Comparison of ENCODE assay signal across 8 mouse cellular contexts in genomic region chr7:49633375-49633956, GRCm38 (mm10). TPM values are rescaled to one million over a fixed set of nuclear protein-coding genes. Genes with fewer than 3 reads are reported as not detected.
A peak's percentile ranks its signal among the peaks of the same experiment; 100 is the strongest.
DNase-seq lines count a peak whose midpoint lies in the region; ATAC-seq and TF ChIP-seq lines count a peak whose summit lies in the region.

No protein-coding gene starts in this region.

- peaks cover 85% of the 10 kb centered on the region for H3K27me3 ChIP-seq in embryonic facial prominence, embryonic 15.5 days
- peaks cover 67% of the 10 kb centered on the region for H3K27me3 ChIP-seq in small intestine, adult 2 months (ENCODE audit: control insufficient read depth, insufficient read depth, low read length)

- no peak for TF ChIP-seq POLR2A in small intestine, adult 2 months (IDR thresholded peaks at IDR 0.05; ENCODE audit: low read depth, low read length)

- DNase-seq in thymus, adult 18-20 months, result peak; percentile 12 to 18
- DNase-seq in thymus, postnatal 10 days (ENCODE audit: low spot score in 2 of 2), result no peak
- DNase-seq in lung, postnatal 25 days (ENCODE audit: low spot score), result peak; percentile 43
- DNase-seq in layer of hippocampus, postnatal 10 days (ENCODE audit: low spot score in 2 of 2), result no peak
- no peak for DNase-seq in cerebellum, postnatal 4 days (ENCODE audit: low spot score in 2 of 2)

- peak overlapping the region; percentile 33 for H3K4me3 ChIP-seq in embryonic facial prominence, embryonic 15.5 days (replicated peaks)
- peak overlapping the region; percentile 66 for H3K4me3 ChIP-seq in small intestine, adult 2 months (ENCODE audit: low read depth, low read length)

- no peak overlapping the region for H3K9ac ChIP-seq in embryonic facial prominence, embryonic 15.5 days

- H3K27ac ChIP-seq in embryonic facial prominence, embryonic 15.5 days (replicated peaks), result no peak overlapping the region
- H3K27ac ChIP-seq in small intestine, adult 2 months (ENCODE audit: insufficient read depth, low read depth, low read length), result no peak overlapping the region

- peak overlapping the region; percentile 53 for H3K4me2 ChIP-seq in embryonic facial prominence, embryonic 15.5 days (replicated peaks)

- H3K36me3 ChIP-seq in embryonic facial prominence, embryonic 15.5 days, result no peaks in the 10 kb centered on the region
- no peaks in the 10 kb centered on the region for H3K36me3 ChIP-seq in small intestine, adult 2 months (ENCODE audit: control insufficient read depth, insufficient read depth, low read length)

- WGBS in embryonic facial prominence, embryonic 15.5 days, result under 1% methylated on average over 33 of the region's 33 CpGs
- under 1% methylated on average over 33 of the region's 33 CpGs for WGBS in small intestine, adult 2 months

- peaks cover 34% of the 10 kb centered on the region for H3K4me1 ChIP-seq in embryonic facial prominence, embryonic 15.5 days
- peaks cover 5% of the 10 kb centered on the region for H3K4me1 ChIP-seq in small intestine, adult 2 months (ENCODE audit: control insufficient read depth, insufficient read depth, insufficient read length, low read length)

- H3K9me3 ChIP-seq in embryonic facial prominence, embryonic 15.5 days (replicated peaks), result no peaks in the 10 kb centered on the region

- ATAC-seq in embryonic facial prominence, embryonic 15.5 days (ENCODE audit: insufficient number of reproducible peaks, low FRiP score, low TSS enrichment, low read depth), result no peak
- ATAC-seq in inflammation-experienced regulatory T-cells, adult 6 months, result peak; percentile 67

- no peak for TF ChIP-seq CTCF in small intestine, adult 2 months (IDR thresholded peaks at IDR 0.05; ENCODE audit: extremely low read depth, insufficient read length, insufficient replicate concordance, low read depth, low read length)

RNA-seq across cellular contexts. Expression of gene Dbx1, which starts 3.2 kb away (rescaled TPM):
- polyA plus RNA-seq in embryonic facial prominence, embryonic 15.5 days (2015; fragmentation: Nextera tagmentation; extraction: Ambion mirVana), result 1.7 and 3.7 TPM in 2 replicates
- not detected for polyA plus RNA-seq in inflammation-experienced regulatory T-cells, adult 6 months (2017; shearing (Covaris generic))
- polyA plus RNA-seq in small intestine, adult 2 months (2012; rRNA removed), result not detected in 2 replicates
- total RNA-seq in layer of hippocampus, postnatal 10 days (2021), result not detected

Comparison
In these comparisons a context has a peak if more than half of its experiments do, and no peak if none do; other contexts are left out.
1. DNase-seq: peak in thymus, adult 18-20 months (2 of 2) and lung, postnatal 25 days (single experiment); none in thymus, postnatal 10 days (0 of 2), layer of hippocampus, postnatal 10 days (0 of 2) and cerebellum, postnatal 4 days (0 of 2).